Mouse (Mus musculus) liver, embryonic 11.5 days (tissue): Measurements from ENCODE around the gene Plekho1. TPM values are rescaled to one million over a fixed set of nuclear protein-coding genes. Genes with fewer than 3 reads are reported as not detected.

ENCODE experiments used
- ATAC-seq: fragments of 200-750 bp; cut with Nextera tagmentation; replicated peaks from 2 replicates; pipeline ENCODE4 v1.8.0; 2017; ENCODE audit warnings: moderate number of reproducible peaks, mild to moderate bottlenecking, moderate TSS enrichment, moderate library complexity; ENCODE audit not compliant: low FRiP score
- DNase-seq: peaks from one replicate; pipeline ENCODE4 v3.0.0-alpha.2; 2017; ENCODE audit warnings: low spot score
- H3K27ac ChIP-seq: fragments of 300-500 bp; sonication (generic); 2 replicates; pipeline ENCODE4 v1.5.1; 2014; ENCODE audit warnings: mild to moderate bottlenecking, low read depth, low read length, control low read depth
- H3K27me3 ChIP-seq: fragments of 300-500 bp; sonication (generic); replicated peaks from 2 replicates; pipeline ENCODE4 v1.6.1; 2014; ENCODE audit warnings: low read length, mixed read lengths; ENCODE audit not compliant: control insufficient read depth, insufficient read depth
- H3K36me3 ChIP-seq: fragments of 300-500 bp; sonication (generic); 2 replicates; pipeline ENCODE4 v1.6.1; 2014; ENCODE audit warnings: mild to moderate bottlenecking, low read length, moderate library complexity, mixed read lengths; ENCODE audit not compliant: control insufficient read depth, insufficient read depth
- H3K4me1 ChIP-seq: fragments of 300-500 bp; sonication (generic); replicated peaks from 2 replicates; pipeline ENCODE4 v1.6.1; 2014; ENCODE audit warnings: low read length, mixed read lengths; ENCODE audit not compliant: control insufficient read depth, insufficient read depth
- H3K4me2 ChIP-seq: fragments of 300-500 bp; sonication (generic); 2 replicates; pipeline ENCODE4 v1.6.1; 2014; ENCODE audit warnings: mild to moderate bottlenecking, control low read depth, moderate library complexity
- H3K4me3 ChIP-seq: fragments of 300-500 bp; sonication (generic); 2 replicates; pipeline ENCODE4 v1.5.1; 2014; ENCODE audit warnings: low read depth, low read length, control low read depth
- H3K9ac ChIP-seq: fragments of 300-500 bp; sonication (generic); 2 replicates; pipeline ENCODE4 v1.6.1; 2014; ENCODE audit warnings: low read depth, low read length, control low read depth
- H3K9me3 ChIP-seq: fragments of 300-500 bp; sonication (generic); 2 replicates; pipeline ENCODE4 v1.6.1; 2016; ENCODE audit warnings: low read length, inconsistent platforms, mixed read lengths; ENCODE audit not compliant: control insufficient read depth
- WGBS: fragments of 180-500 bp; shearing (Covaris S2); extraction: QIAGEN DNeasy Blood & Tissue Kit; methylation state at CpG from one replicate; pipeline ENCODE4 v1.1.7; 2014; 5-methylcytosine and 5-hydroxymethylcytosine counted together
- polyA plus RNA-seq: library from polyadenylated mRNA; unstranded; fragments of >200 nt; fragmentation: Nextera tagmentation; extraction: Ambion mirVana; gene quantifications from 2 replicates; pipeline ENCODE4 v1.2.1, GENCODE M21; 2014

The Plekho1 gene
- polyA plus RNA-seq, 1 experiment from 2014 or later: 22.9 TPM

GRCm38 (mm10) chr3:95942749-95943148 lies 53.1 kb downstream of the Plekho1 start:
- H3K4me2 ChIP-seq: no peak overlapping the region
- H3K27ac ChIP-seq: no peak overlapping the region
- H3K36me3 ChIP-seq: peaks cover 62% of the 10 kb centered on the region
- no peaks in the 10 kb centered on the region for H3K27me3 ChIP-seq
- ATAC-seq: no peak
- 80% methylated on average over 6 of the region's 6 CpGs for WGBS
- no peaks in the 10 kb centered on the region for H3K9me3 ChIP-seq
- H3K4me1 ChIP-seq: no peaks in the 10 kb centered on the region
- H3K9ac ChIP-seq: no peak overlapping the region
- H3K4me3 ChIP-seq: no peak overlapping the region
- DNase-seq: no peak

GRCm38 (mm10) chr3:95938835-95939234 lies 57.0 kb downstream of the Plekho1 start:
- Histone ChIP-seq H3K4me2 (no peak overlapping the region), H3K4me3 (no peak overlapping the region), H3K36me3 (peaks cover 74% of the 10 kb centered on the region), H3K9me3 (no peaks in the 10 kb centered on the region), H3K9ac (no peak overlapping the region), H3K27me3 (no peaks in the 10 kb centered on the region), H3K27ac (no peak overlapping the region), H3K4me1 (no peaks in the 10 kb centered on the region)
- 89% methylated on average over 15 of the region's 15 CpGs for WGBS
- ATAC-seq (no peak), DNase-seq (no peak)

Other genes starting within 250 kb of the Plekho1 start
- 97.9 and 102 TPM in 2 replicates for gene Tars2, start 235.8 kb downstream of the Plekho1 start, polyA plus RNA-seq
- gene Rprd2, start 177.1 kb downstream of the Plekho1 start, polyA plus RNA-seq: 18.8 and 18.9 TPM in 2 replicates
- 68.0 and 68.4 TPM in 2 replicates for gene Prpf3, start 140.1 kb downstream of the Plekho1 start, polyA plus RNA-seq
- gene Mrps21, start 124.5 kb downstream of the Plekho1 start, polyA plus RNA-seq: 311 and 340 TPM in 2 replicates
- 7.9 and 8.1 TPM in 2 replicates for gene Ciart, start 113.8 kb downstream of the Plekho1 start, polyA plus RNA-seq
- gene BC028528, start 104.0 kb downstream of the Plekho1 start, polyA plus RNA-seq: 9.5 and 13.5 TPM in 2 replicates
- 34.3 and 35.1 TPM in 2 replicates for gene Aph1a, start 102.0 kb downstream of the Plekho1 start, polyA plus RNA-seq
- gene Car14, start 91.3 kb downstream of the Plekho1 start, polyA plus RNA-seq: 27.4 and 28.9 TPM in 2 replicates
- gene Anp32e, start 66.8 kb downstream of the Plekho1 start, polyA plus RNA-seq: 110 TPM in 2 replicates
- 17.4 and 18.5 TPM in 2 replicates for gene Vps45, start 62.5 kb upstream of the Plekho1 start, polyA plus RNA-seq
- 7.1 and 7.9 TPM in 2 replicates for gene Otud7b, start 108.5 kb upstream of the Plekho1 start, polyA plus RNA-seq
- gene Mtmr11, start 166.0 kb upstream of the Plekho1 start, polyA plus RNA-seq: 6.8 and 8.8 TPM in 2 replicates
- 220 and 243 TPM in 2 replicates for gene Sf3b4, start 176.3 kb upstream of the Plekho1 start, polyA plus RNA-seq
- gene Sv2a, start 185.2 kb upstream of the Plekho1 start, polyA plus RNA-seq: 3.5 and 4.3 TPM in 2 replicates
- 93.8 and 98.8 TPM in 2 replicates for gene Bola1, start 223.7 kb upstream of the Plekho1 start, polyA plus RNA-seq
- 0.92 TPM in 1 of 2 replicates, not detected in the other for gene Hist2h2ab, start 223.9 kb upstream of the Plekho1 start, polyA plus RNA-seq
- 13.7 and 14.7 TPM in 2 replicates for gene Hist2h2ac, start 224.9 kb upstream of the Plekho1 start, polyA plus RNA-seq
- gene Hist2h2be, start 225.1 kb upstream of the Plekho1 start, polyA plus RNA-seq: 7.7 and 7.9 TPM in 2 replicates
- 5.8 and 8.0 TPM in 2 replicates for gene Hist2h3c2, start 243.1 kb upstream of the Plekho1 start, polyA plus RNA-seq
- 27.8 and 34.5 TPM in 2 replicates for gene Hist2h2aa2, start 244.3 kb upstream of the Plekho1 start, polyA plus RNA-seq
- gene Hist2h2aa1, start 249.5 kb upstream of the Plekho1 start, polyA plus RNA-seq: 12.1 and 12.7 TPM in 2 replicates